ENCODE assay signal across 8 mouse cellular contexts in genomic region chr2:18393022-18393519, GRCm38 (mm10). TPM values are rescaled to one million over a fixed set of nuclear protein-coding genes. Genes with fewer than 3 reads are reported as not detected.
DNase-seq lines count a peak whose midpoint lies in the region; ATAC-seq and TF ChIP-seq lines count a peak whose summit lies in the region.

No protein-coding gene starts in this region.

- peaks cover 6% of the 10 kb centered on the region for H3K4me1 ChIP-seq in lung, embryonic 15.5 days
- peaks cover 11% of the 10 kb centered on the region; the same call in 1 of the 2 replicates for H3K4me1 ChIP-seq in embryonic facial prominence, embryonic 10.5 days
- no peaks in the 10 kb centered on the region for H3K4me1 ChIP-seq in hindbrain, postnatal 0 days (ENCODE audit: insufficient read depth, low read length)
- H3K4me1 ChIP-seq in neural tube, embryonic 13.5 days (replicated peaks) = peaks cover 20% of the 10 kb centered on the region

- TF ChIP-seq CTCF in hindbrain, postnatal 0 days (IDR thresholded peaks at IDR 0.05; ENCODE audit: low read depth) = peak; percentile 37; the same call in 1 of the 2 replicates

- peak overlapping the region; percentile 66 for H3K4me3 ChIP-seq in lung, embryonic 15.5 days
- peak overlapping the region; percentile 83 for H3K4me3 ChIP-seq in embryonic facial prominence, embryonic 10.5 days
- peak overlapping the region; percentile 68 for H3K4me3 ChIP-seq in hindbrain, postnatal 0 days (ENCODE audit: low read length)
- peak overlapping the region; percentile 86 for H3K4me3 ChIP-seq in neural tube, embryonic 13.5 days

- peak overlapping the region; percentile 59 for H3K4me2 ChIP-seq in lung, embryonic 15.5 days
- peak overlapping the region; percentile 56 for H3K4me2 ChIP-seq in hindbrain, postnatal 0 days (ENCODE audit: low read depth, low read length)
- H3K4me2 ChIP-seq in neural tube, embryonic 13.5 days = peak overlapping the region; percentile 85

- no peak for ATAC-seq in lung, embryonic 15.5 days (ENCODE audit: borderline replicate concordance, extremely low read depth, low FRiP score, low TSS enrichment)
- ATAC-seq in hindbrain, postnatal 0 days = 0 out of 2 replicates have a peak, but pooled peaks have one; percentile 0
- ATAC-seq in neural tube, embryonic 13.5 days (ENCODE audit: low read depth) = peak; percentile 28; the same call in 1 of the 2 replicates

- H3K36me3 ChIP-seq in lung, embryonic 15.5 days = no peaks in the 10 kb centered on the region
- no peaks in the 10 kb centered on the region for H3K36me3 ChIP-seq in embryonic facial prominence, embryonic 10.5 days (replicated peaks)
- no peaks in the 10 kb centered on the region for H3K36me3 ChIP-seq in hindbrain, postnatal 0 days (ENCODE audit: insufficient read depth, low read length)
- no peaks in the 10 kb centered on the region for H3K36me3 ChIP-seq in neural tube, embryonic 13.5 days

- 66% methylated on average over 2 of the region's 2 CpGs for WGBS in lung, embryonic 15.5 days
- WGBS in embryonic facial prominence, embryonic 10.5 days = 67% methylated on average over 2 of the region's 2 CpGs
- 62% methylated on average over 2 of the region's 2 CpGs for WGBS in hindbrain, postnatal 0 days
- WGBS in neural tube, embryonic 13.5 days = 60% methylated on average over 2 of the region's 2 CpGs

- H3K9me3 ChIP-seq in lung, embryonic 15.5 days = no peaks in the 10 kb centered on the region; the same call in 1 of the 2 replicates
- H3K9me3 ChIP-seq in embryonic facial prominence, embryonic 10.5 days = no peaks in the 10 kb centered on the region
- H3K9me3 ChIP-seq in hindbrain, postnatal 0 days (ENCODE audit: low read length) = no peaks in the 10 kb centered on the region
- H3K9me3 ChIP-seq in neural tube, embryonic 13.5 days = no peaks in the 10 kb centered on the region

- H3K27me3 ChIP-seq in lung, embryonic 15.5 days = no peaks in the 10 kb centered on the region
- H3K27me3 ChIP-seq in embryonic facial prominence, embryonic 10.5 days (replicated peaks; ENCODE audit: low read depth, poor library complexity, severe bottlenecking) = no peaks in the 10 kb centered on the region
- no peaks in the 10 kb centered on the region for H3K27me3 ChIP-seq in hindbrain, postnatal 0 days (ENCODE audit: insufficient read depth, low read length)
- H3K27me3 ChIP-seq in neural tube, embryonic 13.5 days = no peaks in the 10 kb centered on the region

- DNase-seq in lung, postnatal 4 days = no peak
- no peak for DNase-seq in embryonic facial prominence, embryonic 10.5 days (ENCODE audit: low spot score)
- peak; percentile 30 for DNase-seq in hindbrain, postnatal 0 days (ENCODE audit: low spot score)
- DNase-seq in right cerebral cortex, postnatal 25 days = no peak
- DNase-seq in spleen, postnatal 36 days (ENCODE audit: low spot score in 2 of 2) = no peak
- no peak for DNase-seq in spleen, adult 18-20 months

- peak overlapping the region; percentile 99 for H3K27ac ChIP-seq in lung, embryonic 15.5 days
- H3K27ac ChIP-seq in embryonic facial prominence, embryonic 10.5 days (replicated peaks) = peak overlapping the region; percentile 90
- peak overlapping the region; percentile 97 for H3K27ac ChIP-seq in hindbrain, postnatal 0 days
- peak overlapping the region; percentile 99 for H3K27ac ChIP-seq in neural tube, embryonic 13.5 days (replicated peaks)

- no peak overlapping the region for H3K9ac ChIP-seq in lung, embryonic 15.5 days
- peak overlapping the region; percentile 73; the same call in 1 of the 2 replicates for H3K9ac ChIP-seq in hindbrain, postnatal 0 days (replicated peaks; ENCODE audit: low read length)
- H3K9ac ChIP-seq in neural tube, embryonic 13.5 days = peak overlapping the region; percentile 92

RNA-seq across cellular contexts. Expression of gene Dnajc1, which starts 0.4 kb away (rescaled TPM):
- polyA plus RNA-seq in lung, embryonic 15.5 days (2015; fragmentation: Nextera tagmentation; extraction: Ambion mirVana) = 30.8 and 32.9 TPM in 2 replicates
- 30.6 and 31.8 TPM in 2 replicates for polyA plus RNA-seq in embryonic facial prominence, embryonic 10.5 days (2016; fragmentation: Nextera tagmentation; extraction: Ambion mirVana)
- total RNA-seq in hindbrain, postnatal 0 days (2014; rRNA removed) = 8.7 and 13.0 TPM in 2 replicates
- 21.2 and 21.5 TPM in 2 replicates for polyA plus RNA-seq in hindbrain, postnatal 0 days (2015; fragmentation: Nextera tagmentation; extraction: Ambion mirVana)
- 23.4 and 24.2 TPM in 2 replicates for polyA plus RNA-seq in neural tube, embryonic 13.5 days (2015; fragmentation: Nextera tagmentation; extraction: Ambion mirVana)
